Mouse (Mus musculus) thymus, postnatal 36 days (tissue): ENCODE measurements around the gene Cd151.

ENCODE experiments used
- DNase-seq, 2 experiments: peaks; one replicate each; pipeline ENCODE4 v3.0.0; 2022; ENCODE audit warnings: mixed read lengths in 2 of 2

Cd151 gene

DNA sequence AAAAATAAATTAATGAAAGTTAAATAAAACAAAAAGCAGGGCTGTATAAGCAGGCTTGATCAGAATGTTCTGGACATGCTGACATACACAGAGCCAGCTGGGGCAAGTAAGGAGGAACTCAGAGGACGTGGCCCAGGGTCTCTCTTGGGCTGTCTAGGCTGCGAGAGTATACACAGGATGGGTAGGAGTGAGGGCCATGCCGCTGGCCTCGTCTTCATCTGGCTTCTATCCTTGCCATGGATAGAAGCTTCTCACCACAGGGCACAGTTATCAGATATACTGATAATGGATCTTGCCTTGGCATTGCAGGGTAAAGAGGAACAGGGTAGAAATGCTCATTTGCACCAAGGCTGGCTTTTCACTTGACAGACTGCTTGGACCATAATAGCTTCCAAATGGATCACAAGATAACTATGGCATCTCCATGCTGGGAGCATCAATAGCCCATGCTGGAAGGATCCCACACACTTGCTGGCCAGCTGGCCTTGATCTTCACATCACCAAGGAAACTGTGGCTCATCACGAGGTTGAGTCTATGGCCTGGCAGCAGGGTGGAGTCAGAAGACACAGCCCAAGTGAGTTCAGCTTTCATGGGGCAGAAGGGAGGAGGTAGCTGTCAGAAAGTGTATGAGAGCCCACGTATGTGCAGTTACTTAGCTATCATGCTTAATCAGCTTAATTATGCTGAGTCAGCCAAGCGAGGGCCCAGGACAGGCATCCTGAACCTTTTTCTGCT is 34.8 kb downstream of the Cd151 start:
- DNase-seq = no peak

- no peak for DNase-seq
These were observed 35.3 kb downstream of the Cd151 start for GRCm38 (mm10) chr7:141502556-141502905.

DNA sequence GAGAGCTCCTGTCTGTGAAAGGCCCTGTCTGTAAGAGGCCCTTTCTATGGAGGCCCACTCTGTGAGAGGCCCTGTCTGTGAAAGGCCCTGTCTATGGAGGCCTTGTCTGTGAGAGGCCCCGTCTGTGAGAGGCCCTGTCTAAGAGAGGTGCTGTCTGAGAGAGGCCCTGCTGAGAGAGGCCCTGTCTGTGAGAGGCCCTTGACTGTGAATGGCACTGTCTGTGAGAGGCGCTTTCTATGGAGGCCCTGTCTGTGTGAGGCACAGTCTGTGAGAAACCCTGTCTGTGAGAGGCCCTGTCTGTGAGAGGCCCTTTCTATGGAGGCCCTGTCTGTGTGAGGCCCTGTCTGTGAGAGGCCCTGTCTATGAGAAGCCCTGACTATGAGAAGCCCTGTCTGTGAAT is 39.1 kb downstream of the Cd151 start:
- no peak for DNase-seq

DNA sequence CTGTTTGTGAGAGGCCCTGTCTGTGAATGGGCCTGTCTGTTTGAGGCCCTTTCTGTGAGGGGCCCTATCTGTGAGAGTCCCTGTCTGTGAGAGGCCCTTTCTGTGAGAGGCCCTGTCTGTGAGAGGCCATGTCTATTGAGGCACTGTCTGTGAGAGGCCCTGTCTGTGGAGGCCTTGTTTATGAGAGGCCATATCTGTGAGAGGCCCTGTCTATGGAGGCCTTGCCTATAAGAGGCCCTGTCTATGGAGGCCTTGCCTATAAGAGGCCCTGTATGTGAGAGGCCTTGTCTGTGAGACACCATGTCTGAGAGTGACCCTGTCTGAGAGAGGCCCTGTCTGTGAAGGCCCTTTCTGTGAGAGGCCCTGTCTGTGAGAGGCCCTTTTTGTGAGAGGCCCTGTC is 41.0 kb downstream of the Cd151 start:
- DNase-seq = no peak

DNA sequence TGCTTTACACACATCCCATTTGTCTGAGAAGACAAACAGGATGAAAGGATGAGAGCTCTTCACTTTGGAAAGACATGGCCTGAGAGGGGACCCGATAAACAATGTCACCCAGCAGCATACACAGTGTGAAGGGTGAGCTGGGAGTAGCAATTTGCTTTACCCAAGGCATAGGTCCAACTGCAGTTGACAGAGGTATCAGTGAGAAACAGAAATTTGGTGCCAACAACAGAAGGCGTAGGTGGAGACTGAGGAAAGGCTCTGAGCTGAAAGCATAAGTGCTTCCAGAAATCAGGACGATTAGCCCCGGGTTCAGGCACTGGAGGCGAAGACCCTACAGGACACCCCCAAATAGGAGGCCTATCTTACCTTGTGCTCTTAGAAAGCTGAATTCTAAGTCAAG is 43.0 kb downstream of the Cd151 start:
- DNase-seq = no peak

DNA sequence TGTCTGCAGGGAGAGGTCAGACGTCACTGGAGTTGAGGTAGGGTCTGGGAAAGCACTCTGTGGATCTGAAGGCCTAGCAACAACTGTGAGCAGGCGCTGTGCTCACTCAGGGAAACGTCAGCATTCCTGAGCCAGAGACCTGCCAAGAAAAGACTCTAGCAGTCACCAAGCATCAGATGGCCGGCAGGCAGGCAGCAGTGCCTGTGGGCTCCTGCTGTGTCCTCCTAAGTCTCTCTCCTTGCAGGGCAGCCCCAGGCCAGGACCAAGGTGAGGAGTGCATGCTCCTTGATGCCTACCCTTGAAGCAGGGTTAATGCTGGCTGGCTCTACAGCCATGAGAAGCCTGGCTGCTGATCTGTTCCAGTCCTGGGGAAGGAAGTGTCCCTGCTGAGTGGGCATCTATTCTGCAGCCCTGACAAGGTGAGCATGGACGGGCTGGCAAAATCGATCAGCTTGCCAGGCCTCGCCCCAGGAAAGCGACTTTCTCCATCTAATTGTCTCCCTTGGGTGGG is 43.5 kb downstream of the Cd151 start:
- no peak for DNase-seq

- no peak for DNase-seq
These were observed 50.4 kb downstream of the Cd151 start for GRCm38 (mm10) chr7:141517638-141518037.

GRCm38 (mm10) chr7:141518296-141518695 is 51.1 kb downstream of the Cd151 start:
- DNase-seq = no peak

DNA sequence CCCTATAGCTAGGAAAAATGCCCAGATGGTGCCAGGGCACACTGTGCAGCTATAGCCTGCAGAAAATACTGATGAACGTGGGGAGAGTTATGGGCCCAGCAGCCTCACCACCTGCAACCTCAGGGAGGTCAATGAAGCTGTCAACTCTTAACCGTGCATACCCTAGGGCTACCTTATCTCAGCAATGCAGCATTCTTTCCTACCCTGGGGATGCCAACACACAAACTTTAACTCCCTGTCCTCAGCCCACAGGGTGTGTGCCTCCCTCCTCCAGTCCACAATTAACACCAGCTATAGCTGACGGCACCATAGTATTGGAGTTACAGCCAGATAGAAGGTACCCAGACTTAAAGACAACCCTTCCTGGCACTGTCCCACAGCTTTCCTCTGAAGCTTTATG is 51.7 kb downstream of the Cd151 start:
- no peak for DNase-seq

DNA sequence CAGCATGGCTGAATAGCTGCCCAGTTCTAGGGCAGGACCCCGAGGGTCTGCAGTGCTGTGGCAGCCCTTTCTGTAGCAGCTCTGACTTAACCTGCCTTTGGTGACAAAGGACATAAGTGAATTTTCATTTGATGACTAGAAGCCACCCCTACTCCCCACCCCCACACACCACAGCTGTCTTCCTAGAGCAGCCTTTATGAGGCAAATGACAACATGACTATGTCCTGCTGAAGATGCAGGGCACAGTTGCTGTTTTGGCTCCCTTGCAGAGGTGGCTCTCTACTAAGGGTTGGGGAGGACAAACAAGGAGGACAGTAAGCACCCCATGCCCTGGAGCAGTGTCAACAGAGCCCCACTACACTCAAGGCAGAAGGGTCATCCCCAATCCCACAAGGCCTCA is 52.6 kb downstream of the Cd151 start:
- no peak for DNase-seq
